Mouse (Mus musculus): ENCODE results near the gene Birc5.

DNA sequence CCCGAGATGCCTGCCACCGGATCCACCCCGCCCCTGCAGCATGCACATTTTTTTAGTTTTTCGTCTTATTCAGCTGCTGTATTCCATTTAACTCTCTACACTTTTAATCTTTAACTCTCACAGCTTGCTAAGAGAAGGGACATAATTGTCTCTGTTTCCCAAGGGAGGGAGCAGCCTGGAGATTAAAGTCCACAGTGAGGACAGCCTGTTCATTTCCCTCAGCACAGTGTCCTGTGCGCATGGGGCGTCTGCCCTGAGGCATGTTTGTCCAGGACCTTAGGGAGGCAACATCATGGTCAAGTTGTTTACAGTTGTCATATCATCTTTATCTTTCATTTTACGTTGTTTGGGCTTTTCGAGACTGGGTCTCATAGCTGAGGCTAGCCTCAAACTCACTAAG is 15.0 kb upstream of the Birc5 start:
- TF ChIP-seq CTCF (IDR thresholded peaks at IDR 0.05; ENCODE audit: low read depth, low read length) (no peak), GATA1 (IDR thresholded peaks at IDR 0.05; ENCODE audit: borderline replicate concordance, low read length) (no peak), TAL1 (conservative IDR thresholded peaks at IDR 0.05; ENCODE audit: low read depth, low read length) (no peak)
